Mouse (Mus musculus) gastrocnemius, adult 18-20 months (tissue): Measurements from ENCODE around the gene Smad9. TPM values are rescaled to one million over a fixed set of nuclear protein-coding genes. Genes with fewer than 3 reads are reported as not detected.

Experiments used
- DNase-seq: peaks from one replicate; pipeline ENCODE4 v3.0.0; 2021; ENCODE audit warnings: low spot score
- total RNA-seq, 2 experiments: library from RNA; stranded (reverse); gene quantifications; 2 replicates each; pipeline ENCODE4 v1.2.3; 2021

Gene Smad9
- total RNA-seq, 2 experiments from 2014 or later = 0.18 to 0.28 TPM

GRCm38 (mm10) chr3:54807666-54808217, 52.4 kb downstream of the Smad9 start, which contains the start of gene Rfxap:
Gene Rfxap, minus strand, starts transcription at chr3:54807791.
- peak; percentile 94 for DNase-seq

- no peak for DNase-seq
These were observed 53.7 kb downstream of the Smad9 start for GRCm38 (mm10) chr3:54809111-54809510.

- DNase-seq = no peak
These were observed 56.2 kb downstream of the Smad9 start for GRCm38 (mm10) chr3:54811616-54812015.

- no peak for DNase-seq
These were observed 58.1 kb downstream of the Smad9 start for GRCm38 (mm10) chr3:54813418-54813988.

GRCm38 (mm10) chr3:54814622-54815021, 59.2 kb downstream of the Smad9 start:
- DNase-seq = no peak

GRCm38 (mm10) chr3:54815292-54815691, 59.9 kb downstream of the Smad9 start:
- DNase-seq = peak; percentile 27

GRCm38 (mm10) chr3:54822526-54822925, 67.1 kb downstream of the Smad9 start:
- no peak for DNase-seq

- DNase-seq = no peak
These were observed 77.1 kb downstream of the Smad9 start for GRCm38 (mm10) chr3:54832491-54832890.

- no peak for DNase-seq
These were observed 80.0 kb downstream of the Smad9 start for GRCm38 (mm10) chr3:54835421-54835820.

Other genes starting within 250 kb of the Smad9 start
- gene Supt20, start 62.8 kb upstream of the Smad9 start, total RNA-seq = 10 to 100 TPM in 1 of 2 experiments, 1 to 10 TPM in 1; 9.5 to 13.3 TPM
- gene Gm21958, start 41.2 kb upstream of the Smad9 start, total RNA-seq = not detected
- 10 to 100 TPM; 10.2 to 10.9 TPM for gene Exosc8, start 20.2 kb upstream of the Smad9 start, total RNA-seq
- gene Alg5, start 20.0 kb upstream of the Smad9 start, total RNA-seq = 1 to 10 TPM; 6.5 to 7.6 TPM
- 10 to 100 TPM; 24.1 to 26.6 TPM for gene Rfxap, start 52.2 kb downstream of the Smad9 start, total RNA-seq
- not detected for gene Sertm1, start 160.3 kb downstream of the Smad9 start, total RNA-seq